Mouse (Mus musculus): ENCODE data around the gene Txnrd1.

The Txnrd1 gene

DNA sequence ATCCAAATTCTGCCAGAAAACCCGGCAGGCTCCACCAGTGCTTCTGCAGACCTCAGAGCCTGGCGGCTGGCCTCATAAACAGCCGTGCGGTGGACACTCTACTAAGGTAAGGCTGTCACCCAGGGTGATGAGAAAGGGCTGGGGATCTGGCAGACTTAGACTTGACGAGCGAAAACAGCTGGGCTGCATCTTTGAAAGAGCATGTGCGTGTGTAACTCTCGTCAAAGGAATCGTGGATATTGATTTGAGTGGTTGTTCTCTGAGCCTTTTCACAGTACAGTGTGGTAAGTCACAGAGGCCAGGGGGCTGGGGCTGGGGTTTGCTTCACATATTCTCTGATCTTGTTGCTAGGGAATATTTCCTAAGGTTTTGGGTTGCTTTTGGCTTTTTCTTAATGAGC is at the start of gene Txnrd1:
Txnrd1 (plus strand) TSS at position 26 of the 400 bp plus-strand sequence.
- DNase-seq = no peak

DNA sequence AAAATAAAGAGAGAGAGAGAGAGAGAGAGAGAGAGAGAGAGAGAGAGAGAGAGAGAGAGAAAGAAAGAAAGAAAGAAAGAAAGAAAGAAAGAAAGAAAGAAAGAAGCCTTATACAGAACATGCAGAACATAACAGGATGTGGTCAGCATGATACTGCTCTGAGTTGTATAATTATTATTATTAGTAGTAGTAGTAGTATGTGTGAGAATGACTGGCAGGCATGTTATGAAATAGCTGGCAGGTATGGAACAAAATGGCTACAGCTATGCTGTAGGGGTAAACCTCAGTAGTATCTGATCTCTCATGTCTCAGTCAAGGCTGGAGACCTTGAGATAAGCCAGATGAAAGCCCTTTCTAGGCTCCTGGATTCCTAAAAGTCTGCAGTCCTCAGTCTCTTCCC is 44.6 kb upstream of the Txnrd1 start:
- no peak for DNase-seq

DNA sequence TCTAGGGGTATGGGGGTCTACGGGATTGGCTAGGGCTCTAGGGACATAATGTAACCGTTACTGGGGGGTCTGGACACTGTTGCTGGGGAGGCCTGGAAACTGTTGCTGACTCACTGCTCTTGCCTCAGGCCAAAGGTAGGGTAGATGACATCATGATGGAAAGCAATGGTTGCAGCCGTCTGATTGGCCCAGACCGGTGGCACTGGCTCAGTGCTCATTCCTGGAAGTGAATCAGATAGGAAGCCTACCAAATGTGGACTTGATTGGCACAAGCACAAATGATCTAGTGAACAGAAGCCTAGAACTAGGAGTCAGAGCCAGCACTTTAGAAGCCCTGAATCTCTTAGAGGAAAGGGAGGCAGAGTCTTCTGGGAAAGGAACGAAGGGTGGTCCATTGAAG is 43.2 kb upstream of the Txnrd1 start:
- DNase-seq = no peak

DNA sequence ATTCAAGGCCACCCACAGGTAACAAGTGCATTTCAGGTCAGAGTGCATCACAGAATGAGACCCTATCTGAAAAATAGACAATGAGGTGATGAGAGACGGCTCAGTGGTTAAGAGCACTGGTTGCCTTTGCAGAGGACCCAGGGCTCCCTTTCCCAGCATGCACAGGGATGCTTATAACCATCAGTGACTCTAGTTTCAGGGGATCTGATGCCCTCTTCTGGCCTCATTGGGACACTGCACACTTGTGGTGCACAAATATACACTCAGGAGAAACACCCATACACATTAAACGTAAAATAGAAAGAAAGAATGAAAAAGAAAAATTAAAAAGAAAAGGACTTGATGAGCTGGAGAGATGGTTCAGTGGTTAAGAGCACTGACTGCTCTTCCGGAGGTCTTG is 42.0 kb upstream of the Txnrd1 start:
- no peak for DNase-seq

DNA sequence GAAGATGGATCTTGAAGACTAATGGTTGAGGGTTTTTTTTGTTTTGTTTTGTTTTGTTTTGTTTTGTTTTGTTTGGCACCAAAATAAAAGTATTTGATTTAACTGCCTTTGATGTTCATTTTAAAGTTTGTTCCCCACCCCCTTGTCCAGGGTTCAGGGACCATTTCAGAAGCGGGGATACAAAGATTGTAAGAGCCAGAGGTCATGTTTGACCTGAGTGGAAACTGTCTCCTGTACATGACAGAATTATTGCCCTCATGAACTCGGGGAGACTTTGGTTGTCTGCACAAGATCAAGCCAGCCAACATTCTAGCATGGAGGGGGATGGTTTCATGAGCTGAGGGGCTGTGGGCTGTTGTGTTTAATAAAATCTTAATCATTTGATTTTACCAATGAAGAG is 41.4 kb upstream of the Txnrd1 start:
- no peak for DNase-seq

DNA sequence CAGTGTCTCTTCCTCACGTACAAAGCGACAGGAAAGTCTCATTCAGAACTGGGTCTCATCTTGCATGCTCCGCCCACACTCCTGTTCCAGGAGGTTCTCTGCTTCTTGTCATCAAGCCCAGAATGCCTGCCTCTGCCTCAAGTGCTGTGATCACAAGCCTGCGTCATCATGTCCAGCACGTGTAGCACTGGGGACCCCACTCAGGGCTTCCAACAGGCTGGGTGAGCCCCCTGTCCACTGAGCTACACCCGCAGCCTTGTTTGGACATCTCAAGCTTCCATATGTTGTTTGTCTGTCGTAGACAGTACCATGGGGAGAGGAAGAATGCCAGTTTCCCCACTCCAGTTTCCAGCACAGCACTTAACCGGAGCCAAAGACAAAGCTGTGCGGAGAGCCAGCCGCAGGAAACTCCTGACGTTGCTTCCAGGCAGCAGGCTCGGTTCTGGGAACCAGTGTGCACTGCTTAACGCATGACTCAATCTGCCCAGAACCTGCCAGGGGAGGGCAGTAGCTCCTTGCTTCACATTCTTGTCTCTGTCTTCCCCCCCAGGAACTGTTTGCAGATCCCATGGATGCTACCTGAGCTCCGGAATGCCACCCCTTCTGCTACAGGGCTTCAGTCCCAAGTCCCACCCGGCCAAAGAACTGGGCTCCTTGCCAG is 38.5 kb upstream of the Txnrd1 start:
- DNase-seq = peak; percentile 83

DNA sequence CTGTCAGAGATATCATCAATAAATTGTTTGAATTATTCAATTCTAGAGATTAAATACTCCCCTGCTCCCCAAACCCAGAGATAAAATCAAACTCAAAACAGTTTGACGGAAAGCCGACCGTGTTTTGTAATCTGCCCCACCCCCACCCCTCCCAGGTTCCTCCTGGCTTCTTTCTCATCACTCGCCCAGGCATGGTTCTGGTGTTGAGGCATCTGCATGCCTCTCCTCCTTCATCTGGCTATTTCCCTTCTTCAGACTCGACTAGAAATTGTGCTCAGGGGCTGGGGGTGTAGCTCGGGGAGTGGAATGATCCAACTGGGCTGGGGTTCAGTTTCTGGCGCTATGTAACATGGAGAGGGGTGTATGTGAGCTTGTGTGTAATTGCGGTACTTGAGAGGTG is 38.0 kb upstream of the Txnrd1 start:
- peak in 1 of 2 experiments; percentile 17 for DNase-seq

DNA sequence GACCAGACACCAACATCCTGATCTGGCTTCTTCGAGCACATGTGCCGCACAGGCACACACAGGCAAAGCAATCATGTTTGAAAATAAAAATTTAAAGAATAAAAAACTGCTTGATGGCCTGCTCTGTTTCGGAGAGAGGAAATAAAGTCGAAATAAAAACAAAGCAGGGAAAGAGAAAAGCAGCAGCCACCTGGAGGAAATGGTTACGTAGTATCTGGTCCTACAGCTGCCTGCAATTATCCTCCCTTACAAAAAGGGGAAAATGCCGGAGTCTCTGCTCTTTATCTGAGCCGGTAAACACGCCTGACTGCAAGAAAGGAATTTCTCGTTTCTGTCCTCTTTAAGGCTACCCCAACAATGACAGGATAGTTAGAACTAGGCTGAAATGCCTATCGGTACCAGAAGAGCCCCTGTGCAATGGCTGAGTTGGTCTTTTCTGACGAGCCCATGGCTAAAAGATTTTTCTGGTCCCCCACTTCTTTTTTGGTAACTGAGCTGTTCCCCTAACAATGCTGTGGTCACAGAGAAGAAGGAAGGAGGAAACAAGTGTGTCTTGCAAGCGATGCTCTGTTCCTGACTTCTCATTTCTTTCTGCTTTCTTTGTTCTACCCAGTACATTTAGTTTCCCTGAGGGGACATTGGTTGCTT is 37.2 kb upstream of the Txnrd1 start:
- DNase-seq = no peak

DNA sequence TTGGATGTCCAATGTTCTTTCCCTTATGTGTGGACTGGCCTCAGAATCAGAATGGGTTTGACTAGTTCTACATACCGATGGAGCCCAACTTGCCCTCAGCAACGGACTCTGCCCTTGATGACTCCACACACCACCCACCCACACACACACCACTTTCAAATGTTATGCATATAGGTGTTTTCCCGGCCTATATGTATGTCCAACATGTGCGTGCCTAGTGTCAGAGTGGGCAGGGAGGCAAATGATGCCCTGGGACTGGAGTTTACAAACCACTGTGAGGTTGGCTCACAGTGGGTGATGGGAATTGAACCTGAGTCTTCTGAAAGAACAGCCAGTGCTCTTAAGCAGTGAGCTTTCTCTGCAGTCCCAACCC is 36.6 kb upstream of the Txnrd1 start:
- DNase-seq = no peak

DNA sequence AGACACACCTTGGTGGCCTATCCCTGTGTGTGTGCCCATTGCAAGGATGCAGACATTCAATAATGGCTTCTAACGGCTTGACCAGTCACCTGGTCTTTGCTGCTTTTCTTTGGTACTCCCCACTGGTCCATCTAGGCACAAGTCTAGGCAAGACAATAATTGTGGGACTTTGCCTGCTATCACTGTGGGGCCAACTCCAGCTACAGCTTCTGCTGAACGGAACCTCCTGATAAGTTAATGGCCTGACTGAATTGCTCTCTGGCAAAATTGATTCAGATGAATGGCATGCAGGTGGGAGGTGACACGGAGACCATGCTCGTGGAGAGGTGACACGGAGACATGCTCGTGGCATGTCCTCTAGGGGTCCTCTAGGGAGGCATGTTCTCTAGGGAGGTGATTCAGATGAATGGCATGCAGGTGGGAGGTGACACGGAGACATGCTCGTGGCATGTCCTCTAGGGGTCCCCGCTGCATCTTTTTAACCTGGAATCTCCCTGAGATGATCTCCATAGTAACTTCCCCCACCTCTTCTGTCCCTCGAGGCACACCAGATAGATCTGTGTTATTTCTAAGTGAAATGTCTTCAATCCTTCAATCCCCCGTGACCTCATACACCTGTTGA is 35.3 kb upstream of the Txnrd1 start:
- DNase-seq = no peak

DNA sequence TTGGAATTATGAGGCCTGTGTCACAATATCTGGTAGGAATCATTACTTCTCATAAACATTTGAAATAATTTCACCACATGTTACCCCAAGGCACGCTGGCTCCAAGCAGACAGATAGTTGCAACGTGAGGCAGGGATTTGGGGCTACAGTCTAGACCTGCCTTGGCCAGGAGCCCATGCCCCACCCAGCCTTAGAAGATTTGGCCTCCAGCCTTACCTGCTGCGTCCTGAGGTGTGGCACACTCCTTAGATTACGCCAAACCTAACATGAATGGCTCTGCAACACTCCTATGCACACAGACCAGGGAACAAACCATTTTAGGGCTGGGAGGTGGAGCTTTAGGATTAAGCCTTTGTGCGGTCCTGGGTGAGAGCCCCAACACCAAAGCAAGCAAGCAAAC is 33.7 kb upstream of the Txnrd1 start:
- peak in 1 of 2 experiments; percentile 9 for DNase-seq

DNA sequence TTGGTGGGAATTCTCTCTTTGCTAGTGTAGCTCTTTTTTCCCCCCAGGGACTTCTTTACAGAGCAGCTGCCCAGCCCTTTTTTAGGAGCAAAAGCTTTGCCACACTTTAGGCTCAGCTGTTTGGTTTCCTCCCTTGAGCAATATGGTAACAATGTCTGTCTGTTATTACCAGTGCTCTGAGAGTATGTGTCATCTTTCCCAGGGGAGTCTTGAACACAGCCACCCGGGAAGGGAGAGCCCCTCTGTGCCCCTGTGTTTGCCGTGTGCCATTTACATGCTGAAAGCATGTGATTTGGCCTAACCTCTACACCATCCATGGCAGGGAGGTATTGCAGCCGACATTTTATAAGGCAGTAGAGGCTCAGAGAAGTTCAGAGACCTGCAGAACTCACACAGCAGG is 29.4 kb upstream of the Txnrd1 start:
- no peak for DNase-seq

DNA sequence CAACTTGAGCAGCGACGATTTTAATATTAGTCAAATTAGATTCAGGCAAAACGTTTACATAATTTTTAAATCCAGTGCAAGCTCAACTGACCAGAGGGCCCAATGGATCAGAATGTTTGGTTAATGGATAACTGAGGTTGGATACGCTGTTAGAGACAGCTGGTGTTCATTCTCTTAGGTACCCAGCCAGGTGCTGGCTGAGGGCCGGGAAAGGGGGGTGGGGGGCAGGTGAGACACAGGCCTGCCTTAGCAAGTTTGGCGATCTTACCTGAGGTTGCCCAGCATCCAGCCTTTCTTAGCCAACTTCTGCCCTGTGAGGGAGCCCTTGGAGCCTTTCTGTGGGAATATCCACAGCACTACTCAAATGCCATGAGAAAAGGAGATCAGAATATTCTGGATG is 28.6 kb upstream of the Txnrd1 start:
- DNase-seq = no peak

DNA sequence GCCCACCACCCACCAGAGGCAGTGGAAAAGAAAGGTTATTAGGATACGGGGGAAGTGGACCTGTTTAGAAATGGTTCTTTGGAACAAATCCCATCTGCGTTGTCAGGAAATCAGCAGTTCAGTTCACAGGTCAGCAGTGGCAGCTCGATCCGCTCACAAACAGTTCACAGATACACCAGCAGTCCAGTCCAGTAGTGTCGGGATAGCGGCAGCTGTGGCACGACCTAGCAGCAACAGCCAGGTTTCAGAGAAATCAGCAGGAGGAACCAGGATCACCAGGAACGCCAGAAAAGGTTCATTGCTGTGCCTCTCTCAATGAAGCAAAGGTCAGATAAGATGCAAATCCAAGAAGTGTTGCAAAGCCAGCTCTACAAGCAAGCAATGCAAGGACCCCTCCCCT is 27.3 kb upstream of the Txnrd1 start:
- DNase-seq = no peak

DNA sequence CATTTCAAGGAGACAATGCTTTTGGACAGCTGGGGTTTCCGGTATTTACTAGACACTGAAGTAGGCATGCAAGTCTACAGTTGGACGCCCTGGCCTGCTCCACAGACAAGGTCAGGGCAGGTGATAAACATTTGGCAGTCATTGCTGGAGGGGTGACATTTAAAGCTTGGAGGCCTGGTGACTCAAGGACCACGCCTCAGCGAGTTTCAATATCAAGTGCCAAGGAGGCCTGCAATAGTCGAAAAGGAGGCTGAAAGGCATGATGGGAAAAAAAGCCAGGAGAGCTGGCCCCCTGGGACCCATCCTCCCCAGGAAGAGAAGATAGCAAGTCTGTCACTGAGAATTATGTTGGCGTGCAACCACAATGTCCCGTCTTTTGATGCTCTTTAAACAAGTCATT is 26.5 kb upstream of the Txnrd1 start:
- peak in 1 of 2 experiments; percentile 26 for DNase-seq

DNA sequence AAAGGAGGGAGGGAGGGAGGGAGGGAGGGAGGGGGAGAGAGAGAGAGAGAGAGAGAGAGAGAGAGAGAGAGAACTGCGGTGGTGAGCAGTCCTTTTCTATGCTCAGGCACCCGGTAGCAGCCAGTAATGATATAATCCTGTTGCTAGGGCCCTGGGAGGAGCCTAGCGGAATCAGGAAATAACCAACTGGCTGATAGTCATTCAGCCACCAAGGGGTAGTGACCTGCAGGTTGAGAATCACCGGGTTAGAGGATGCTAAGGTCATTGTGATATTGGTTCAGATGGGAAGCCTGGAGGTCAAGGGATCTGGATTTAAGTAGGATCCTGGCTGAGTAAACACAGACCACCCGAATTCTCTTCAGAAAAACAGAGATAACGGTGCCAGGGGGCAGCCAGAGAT is 25.6 kb upstream of the Txnrd1 start:
- no peak for DNase-seq

DNA sequence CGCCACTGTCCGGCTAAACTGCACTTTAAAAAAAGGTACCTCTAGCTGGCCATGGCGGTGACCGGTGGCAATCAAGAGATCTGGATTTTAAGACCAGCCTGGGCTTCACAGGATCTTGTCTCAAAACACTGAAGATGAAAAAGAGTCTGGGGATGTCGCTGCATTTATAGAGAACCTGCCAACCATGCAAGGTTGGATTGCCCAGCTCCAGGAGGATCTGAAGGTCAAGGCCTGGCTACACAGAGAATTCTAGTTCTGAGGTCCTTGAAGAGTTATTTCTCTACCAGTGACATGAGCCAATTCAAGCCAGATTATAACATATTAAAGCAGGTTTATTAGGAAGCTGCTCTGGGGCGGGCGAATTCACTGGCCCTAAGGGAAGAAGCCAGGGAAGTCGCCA is 24.9 kb upstream of the Txnrd1 start:
- no peak for DNase-seq

DNA sequence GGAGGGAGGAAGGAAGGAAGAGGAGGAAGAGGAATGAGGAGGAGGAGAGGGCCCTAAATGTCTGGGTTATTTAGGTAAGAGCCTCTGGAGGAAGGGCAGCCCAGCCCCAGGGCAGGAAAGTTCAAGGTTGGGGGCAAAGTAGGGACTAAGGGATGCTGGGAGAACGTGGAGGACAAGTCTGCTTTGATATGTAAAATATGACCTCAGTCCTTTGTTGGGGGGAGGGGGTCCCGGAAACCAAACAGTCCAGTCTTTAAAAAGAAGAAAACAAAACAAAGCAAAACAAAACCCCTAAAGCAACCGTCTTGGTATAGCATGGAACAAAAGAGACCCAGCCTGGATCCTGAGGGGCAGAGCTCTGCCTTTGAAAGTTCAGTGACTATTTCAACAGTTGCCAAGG is 24.4 kb upstream of the Txnrd1 start:
- no peak for DNase-seq

DNA sequence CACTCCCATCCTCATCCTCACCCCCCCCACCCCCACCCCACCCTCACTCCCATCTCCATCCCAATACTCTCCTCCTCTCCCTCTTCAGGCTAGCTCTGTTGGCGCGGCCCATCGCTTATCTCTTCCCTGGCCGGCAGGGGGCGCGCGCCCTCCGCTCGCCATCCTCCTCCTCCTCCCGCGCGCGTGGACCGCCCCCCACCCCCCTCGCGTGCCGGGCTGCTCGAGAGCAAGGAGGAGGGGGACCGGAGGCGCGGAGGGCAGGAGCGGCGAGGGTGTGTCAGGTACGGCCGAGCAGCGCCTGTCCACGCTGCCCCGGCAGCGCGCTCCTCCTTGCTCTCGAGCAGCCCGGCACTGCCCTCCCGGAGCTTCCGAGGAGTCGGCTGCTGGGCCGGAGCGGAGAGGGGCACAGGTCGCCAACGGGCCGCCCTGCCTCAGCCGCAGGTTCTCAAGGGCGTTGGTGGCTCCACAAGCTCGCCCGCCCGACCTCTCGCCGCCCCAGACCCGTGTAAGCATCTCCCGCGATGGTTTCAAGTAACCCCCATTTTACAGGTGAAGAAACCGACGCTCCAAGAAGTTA is 21.8 kb upstream of the Txnrd1 start:
- peak; percentile 94 for DNase-seq

DNA sequence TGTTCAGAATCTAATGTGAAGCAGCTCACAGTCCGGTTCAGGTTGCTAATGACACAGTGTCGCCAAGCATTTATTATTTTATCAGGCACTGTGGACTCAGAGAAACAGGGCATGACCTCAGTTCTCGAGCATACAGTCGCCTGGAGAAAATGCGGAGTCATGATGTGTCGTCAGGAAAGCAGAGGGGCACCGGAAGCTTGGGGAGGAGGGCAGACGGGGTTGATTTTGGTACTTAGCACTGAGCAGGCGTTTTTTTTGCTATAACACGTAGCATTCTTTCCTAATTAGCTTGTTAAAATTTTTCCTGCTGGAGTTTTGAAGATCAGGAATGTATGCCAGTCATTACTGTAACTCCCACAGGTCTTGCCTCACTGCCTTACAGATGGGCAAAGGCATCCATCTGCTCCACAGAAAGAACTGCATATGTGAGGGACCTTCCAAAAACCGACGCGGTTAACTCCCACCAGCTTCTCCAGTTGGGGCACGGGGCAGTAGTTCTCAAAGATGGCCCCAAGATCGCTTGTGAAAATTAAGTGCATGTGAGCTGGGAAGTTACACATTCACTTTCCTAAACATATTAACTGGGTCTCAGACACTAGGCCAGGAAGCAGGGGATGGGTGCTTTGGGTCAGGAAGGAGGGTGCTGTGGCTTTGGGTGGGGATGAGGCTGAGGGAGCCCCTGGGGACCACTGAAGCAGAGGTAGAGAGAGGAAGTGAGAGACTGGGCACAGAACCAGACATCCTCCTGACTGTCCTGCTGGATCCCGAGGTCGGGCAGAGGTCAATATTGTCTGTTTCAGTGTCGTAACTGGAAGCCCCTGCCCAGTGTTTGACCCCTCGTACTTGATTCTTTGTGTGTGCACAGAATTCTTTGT is 19.4 kb upstream of the Txnrd1 start:
- DNase-seq = no peak

DNA sequence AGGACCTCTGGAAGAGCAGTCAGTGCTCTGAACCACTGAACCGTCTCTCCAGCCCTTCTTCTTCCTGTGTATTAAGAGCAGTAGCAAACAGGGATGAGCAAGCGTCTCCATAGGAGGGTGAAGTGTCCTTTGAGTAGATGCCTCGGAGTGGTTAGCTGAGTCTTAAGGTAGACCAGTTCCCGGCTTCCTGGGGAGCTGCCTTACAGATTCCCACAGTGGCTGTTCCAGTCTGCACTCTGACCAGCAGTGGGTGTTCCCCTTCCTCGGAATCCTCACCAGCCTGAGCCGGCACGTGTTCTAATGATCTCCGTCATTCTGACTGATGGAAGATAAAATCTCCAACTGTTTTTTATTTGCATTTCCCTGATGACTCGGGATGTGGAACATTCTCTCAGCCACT is 17.3 kb upstream of the Txnrd1 start:
- DNase-seq = no peak

DNA sequence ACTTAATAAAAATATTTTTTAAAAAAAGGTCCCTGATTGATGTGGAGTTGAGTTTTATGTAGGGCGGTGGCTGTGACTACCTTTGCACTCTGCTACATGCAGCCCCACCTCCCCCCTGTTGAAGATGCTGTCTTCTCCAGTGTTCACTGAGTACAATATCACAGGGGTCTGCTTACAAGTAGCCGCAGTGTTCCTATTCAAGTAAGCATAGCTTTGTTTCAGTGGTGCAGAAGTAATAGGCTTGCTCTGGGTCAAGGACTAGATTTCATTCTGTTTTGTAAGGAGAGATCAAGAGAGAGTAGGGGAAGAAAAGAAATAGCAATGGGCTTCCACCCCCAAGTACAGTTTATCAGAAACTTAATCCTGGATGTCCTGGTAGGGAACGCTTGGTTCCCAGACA is 16.2 kb upstream of the Txnrd1 start:
- DNase-seq = no peak

DNA sequence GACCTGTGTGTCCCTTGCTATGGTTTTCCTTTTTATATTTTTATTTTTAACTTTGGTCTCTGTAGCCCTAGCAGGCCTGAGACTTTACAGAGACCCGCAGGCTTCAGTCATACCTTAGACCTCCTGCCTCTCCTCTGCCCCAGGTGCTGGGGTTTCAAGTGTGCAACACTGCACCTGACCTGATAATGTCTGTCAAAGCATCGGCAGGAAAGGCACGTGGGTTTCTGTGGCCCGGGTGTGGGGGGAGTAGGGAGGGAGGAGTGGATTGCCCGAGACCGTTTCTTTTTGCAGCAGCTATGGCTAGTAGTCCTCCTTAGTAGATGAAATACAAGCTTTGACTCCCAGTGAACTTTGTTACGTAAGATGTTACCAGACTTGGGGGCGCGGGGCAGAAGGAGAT is 15.8 kb upstream of the Txnrd1 start:
- no peak for DNase-seq
